Mouse (Mus musculus): ENCODE results near the gene Slc45a3. TPM values are rescaled to one million over a fixed set of nuclear protein-coding genes. Genes with fewer than 3 reads are reported as not detected.

The Slc45a3 gene
- total RNA-seq, 2 experiments from 2014 or later = 0.82 to 4.0 TPM

- ATAC-seq (replicated peaks; ENCODE audit: poor library complexity, severe bottlenecking) = no peak
Measured at GRCm38 (mm10) chr1:132014800-132015199, 52.0 kb downstream of the Slc45a3 start.

DNA sequence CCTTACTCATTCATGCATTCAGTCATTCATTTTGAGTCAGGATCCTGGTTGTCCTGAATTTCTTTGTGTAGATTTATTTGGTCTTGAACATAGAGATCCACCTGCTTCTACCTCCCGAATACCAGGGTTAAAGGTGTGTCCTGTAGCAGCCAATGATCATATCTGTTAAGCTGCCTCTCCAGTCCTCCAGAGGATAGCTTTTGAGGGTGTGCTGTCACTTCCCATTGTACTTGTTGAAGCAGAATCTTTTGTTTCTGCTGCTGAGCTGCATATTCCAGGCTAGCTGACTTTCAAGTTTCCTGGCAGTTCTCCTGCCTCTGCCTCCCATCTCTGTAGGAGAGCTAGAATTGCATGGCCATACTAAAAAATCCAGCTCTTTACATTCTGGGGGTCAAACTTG lies 53.9 kb downstream of the Slc45a3 start:
- ATAC-seq (replicated peaks; ENCODE audit: poor library complexity, severe bottlenecking) = no peak

GRCm38 (mm10) chr1:132019876-132020275 lies 57.1 kb downstream of the Slc45a3 start:
- no peak for ATAC-seq (replicated peaks; ENCODE audit: poor library complexity, severe bottlenecking)

DNA sequence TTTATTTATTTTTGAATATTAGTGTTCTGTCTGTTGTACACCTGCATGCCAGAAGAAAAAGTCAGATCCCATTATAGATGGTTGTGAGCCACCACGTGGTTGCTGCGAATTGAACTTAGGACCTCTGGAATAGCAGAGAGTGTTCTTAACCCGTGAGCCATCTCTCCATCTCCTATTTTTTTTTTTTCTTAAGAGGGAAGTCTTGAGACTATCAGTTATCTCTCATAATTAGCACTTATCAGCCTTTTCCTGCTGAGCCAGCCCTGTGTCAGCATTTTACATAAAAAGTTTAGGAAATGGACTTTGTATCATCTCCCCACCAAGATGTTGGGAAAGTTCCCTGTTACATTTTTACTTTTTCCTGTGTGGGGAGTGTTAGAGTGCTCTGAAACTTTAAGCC lies 59.3 kb downstream of the Slc45a3 start:
- no peak for ATAC-seq (replicated peaks; ENCODE audit: poor library complexity, severe bottlenecking)

DNA sequence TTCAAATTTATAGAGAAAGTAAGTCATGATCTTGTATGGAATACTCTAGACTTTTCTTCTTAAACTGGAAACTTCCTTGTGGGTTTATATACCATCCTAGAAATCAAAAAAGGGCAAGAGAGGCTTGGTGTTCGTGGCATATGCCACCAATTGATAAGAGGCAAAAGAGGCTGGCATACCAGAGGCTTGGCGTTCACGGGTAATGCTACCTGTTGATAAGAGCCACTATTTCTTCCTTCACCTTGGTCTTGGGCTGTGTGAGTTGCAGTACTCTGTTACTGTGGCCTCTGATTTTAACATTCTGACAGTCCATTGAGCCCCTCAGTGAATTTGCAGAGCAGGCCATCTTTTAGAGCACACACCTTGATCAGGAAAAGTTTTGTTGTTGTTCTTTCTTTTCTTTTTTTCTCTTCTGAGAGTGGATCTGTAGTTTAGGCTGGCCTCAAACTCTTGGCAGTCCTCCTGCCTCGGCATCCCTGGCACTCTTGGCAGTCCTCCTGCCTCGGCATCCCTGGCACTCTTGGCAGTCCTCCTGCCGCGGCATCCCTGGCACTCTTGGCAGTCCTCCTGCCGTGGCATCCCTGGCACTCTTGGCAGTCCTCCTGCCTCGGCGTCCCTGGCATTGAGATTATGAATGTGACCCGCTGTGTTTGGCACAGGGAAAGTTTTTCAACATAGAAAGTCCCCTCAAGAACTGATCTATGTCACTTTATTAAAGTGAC lies 64.3 kb downstream of the Slc45a3 start:
- no peak for ATAC-seq (replicated peaks; ENCODE audit: poor library complexity, severe bottlenecking)

GRCm38 (mm10) chr1:132027978-132028377 lies 65.2 kb downstream of the Slc45a3 start:
- ATAC-seq (replicated peaks; ENCODE audit: poor library complexity, severe bottlenecking) = no peak

- no peak for ATAC-seq (replicated peaks; ENCODE audit: poor library complexity, severe bottlenecking)
Measured at GRCm38 (mm10) chr1:132028413-132028812, 65.6 kb downstream of the Slc45a3 start.

GRCm38 (mm10) chr1:132030574-132030973 lies 67.8 kb downstream of the Slc45a3 start:
- no peak for ATAC-seq (replicated peaks; ENCODE audit: poor library complexity, severe bottlenecking)

GRCm38 (mm10) chr1:132032172-132032571 lies 69.4 kb downstream of the Slc45a3 start:
- ATAC-seq (replicated peaks; ENCODE audit: poor library complexity, severe bottlenecking) = no peak

Other genes with a start within 250 kb of the Slc45a3 start
- not detected in 2 replicates for gene Slc26a9, start 218.9 kb upstream of the Slc45a3 start, total RNA-seq (2014; fragmentation: Nextera tagmentation)
- gene Slc26a9, start 218.9 kb upstream of the Slc45a3 start, total RNA-seq (2017) = 0.04 TPM in 1 of 2 replicates, not detected in the other
- 0.13 and 0.77 TPM in 2 replicates for gene Pm20d1, start 165.6 kb upstream of the Slc45a3 start, total RNA-seq (2014; fragmentation: Nextera tagmentation)
- gene Pm20d1, start 165.6 kb upstream of the Slc45a3 start, total RNA-seq (2017) = 0.05 and 0.13 TPM in 2 replicates
- 8.0 and 11.0 TPM in 2 replicates for gene Slc41a1, start 135.5 kb upstream of the Slc45a3 start, total RNA-seq (2014; fragmentation: Nextera tagmentation)
- 3.1 and 7.4 TPM in 2 replicates for gene Slc41a1, start 135.5 kb upstream of the Slc45a3 start, total RNA-seq (2017)
- 20.2 and 22.2 TPM in 2 replicates for gene Rab29, start 95.7 kb upstream of the Slc45a3 start, total RNA-seq (2014; fragmentation: Nextera tagmentation)
- 22.9 and 26.2 TPM in 2 replicates for gene Rab29, start 95.7 kb upstream of the Slc45a3 start, total RNA-seq (2017)
- gene Nucks1, start 52.4 kb upstream of the Slc45a3 start, total RNA-seq (2014; fragmentation: Nextera tagmentation) = 147 and 170 TPM in 2 replicates
- 341 and 364 TPM in 2 replicates for gene Nucks1, start 52.4 kb upstream of the Slc45a3 start, total RNA-seq (2017)
- 83.3 and 104 TPM in 2 replicates for gene Elk4, start 44.6 kb downstream of the Slc45a3 start, total RNA-seq (2014; fragmentation: Nextera tagmentation)
- 51.9 and 63.8 TPM in 2 replicates for gene Elk4, start 44.6 kb downstream of the Slc45a3 start, total RNA-seq (2017)
- gene Mfsd4a, start 105.1 kb downstream of the Slc45a3 start, total RNA-seq (2014; fragmentation: Nextera tagmentation) = not detected in 2 replicates
- 0.82 and 4.8 TPM in 2 replicates for gene Mfsd4a, start 105.1 kb downstream of the Slc45a3 start, total RNA-seq (2017)
- 4.0 and 6.5 TPM in 2 replicates for gene Cdk18, start 176.7 kb downstream of the Slc45a3 start, total RNA-seq (2014; fragmentation: Nextera tagmentation)
- 0.36 and 0.43 TPM in 2 replicates for gene Cdk18, start 176.7 kb downstream of the Slc45a3 start, total RNA-seq (2017)
- not detected in 2 replicates for gene Lemd1, start 228.5 kb downstream of the Slc45a3 start, total RNA-seq (2014; fragmentation: Nextera tagmentation)
- gene Lemd1, start 228.5 kb downstream of the Slc45a3 start, total RNA-seq (2017) = not detected in 2 replicates
- not detected in 2 replicates for gene AC124108.1, start 228.5 kb downstream of the Slc45a3 start, total RNA-seq (2014; fragmentation: Nextera tagmentation)
- not detected in 2 replicates for gene AC124108.1, start 228.5 kb downstream of the Slc45a3 start, total RNA-seq (2017)

Data from granulocyte monocyte progenitor cell, adult 5-6 weeks (primary cell).